Mouse (Mus musculus): ENCODE measurements around the gene Cttn.
A peak's percentile ranks its signal among the peaks of the same experiment; 100 is the strongest.

Cttn gene

DNA sequence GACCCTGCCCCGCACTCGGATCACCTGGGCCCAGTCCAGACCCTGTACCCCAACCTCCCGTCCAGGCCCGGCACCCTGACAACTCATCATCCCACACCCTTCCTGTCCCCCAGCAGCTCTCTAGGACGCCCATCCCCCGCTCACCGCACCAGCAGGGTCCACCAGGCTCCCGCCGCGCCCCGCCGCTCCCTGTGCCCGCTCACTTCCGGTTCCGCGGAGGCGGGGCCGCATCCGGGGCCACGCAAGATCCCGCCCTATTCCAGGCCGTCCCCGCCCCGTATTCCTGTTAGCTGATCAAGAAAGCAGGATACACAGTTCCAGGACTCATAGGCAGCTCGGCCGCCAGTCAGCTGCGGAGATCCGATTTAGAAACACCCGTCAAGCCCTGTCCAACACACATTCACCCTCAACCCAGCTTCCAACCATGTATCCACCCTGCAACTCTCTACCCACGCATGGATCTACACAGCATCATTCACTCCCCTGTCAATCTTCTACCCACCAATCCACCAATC, at the start of gene Cttn:
Gene Cttn, minus strand, starts transcription at position 465 of the 515 bp plus-strand sequence.
- TF ChIP-seq GATA4 (IDR thresholded peaks at IDR 0.05; ENCODE audit: insufficient replicate concordance, low read length), result peak; percentile 49; the same call in 1 of the 2 replicates

DNA sequence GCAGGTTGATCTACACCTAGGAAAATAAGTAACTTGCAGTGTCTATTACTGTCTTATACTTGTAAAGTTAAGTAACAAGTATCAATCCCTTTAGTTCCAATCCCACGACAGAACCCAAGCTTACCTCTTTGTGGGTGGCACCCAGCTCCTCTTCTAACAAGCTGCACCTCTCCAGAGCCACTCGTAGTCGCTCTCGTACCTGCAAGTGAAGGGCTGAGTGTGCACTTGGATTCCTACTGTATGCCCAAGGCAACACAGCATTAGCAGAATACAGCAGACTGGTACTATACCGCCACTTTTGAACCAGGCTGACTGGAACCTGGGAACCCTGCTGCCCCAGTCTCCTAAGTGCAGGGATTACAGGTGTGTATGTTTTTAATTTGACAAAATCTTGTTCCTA, 49.0 kb upstream of the Cttn start:
- no peak for TF ChIP-seq GATA4 (IDR thresholded peaks at IDR 0.05; ENCODE audit: insufficient replicate concordance, low read length)

DNA sequence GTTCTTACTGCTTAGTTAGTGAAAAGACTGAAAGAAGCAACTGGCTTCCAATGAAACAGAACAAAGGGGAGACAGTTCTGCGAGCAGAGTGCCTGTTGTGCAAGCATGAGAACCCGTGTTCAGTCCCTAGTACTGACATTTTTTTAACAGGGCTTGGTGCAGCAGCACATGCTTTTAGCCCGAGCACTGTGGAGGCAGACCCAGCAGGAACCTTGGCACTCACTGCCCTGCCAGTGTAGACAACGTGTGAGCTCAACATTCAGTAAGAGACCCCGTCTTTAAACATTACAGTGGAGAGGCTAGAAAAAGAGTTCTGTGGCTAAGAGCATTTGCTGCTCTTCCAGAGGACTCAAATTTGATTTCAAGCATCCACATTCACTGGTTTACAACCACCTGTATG, 45.9 kb upstream of the Cttn start:
- no peak for TF ChIP-seq GATA4 (IDR thresholded peaks at IDR 0.05; ENCODE audit: insufficient replicate concordance, low read length)

DNA sequence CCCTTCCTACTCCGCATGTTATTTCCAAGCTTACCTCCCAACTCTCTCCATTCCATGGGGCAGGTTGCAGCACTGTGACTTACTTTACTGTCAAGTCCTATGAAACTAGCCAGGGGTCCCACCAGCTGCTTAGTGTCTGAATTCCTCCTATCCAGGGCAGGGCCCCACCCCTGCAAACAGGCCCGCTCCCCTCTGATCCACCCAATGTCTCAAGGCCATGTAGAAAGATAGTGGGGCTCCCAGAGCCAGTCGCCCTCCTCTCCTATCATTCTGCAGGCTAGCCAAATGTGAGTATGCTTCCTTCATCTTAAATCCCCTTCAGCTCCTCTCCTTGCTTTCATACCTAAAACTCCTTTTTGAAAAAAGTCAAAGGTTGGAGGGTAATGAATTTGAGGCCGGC, 38.3 kb upstream of the Cttn start:
- TF ChIP-seq GATA4 (IDR thresholded peaks at IDR 0.05; ENCODE audit: insufficient replicate concordance, low read length), result no peak

DNA sequence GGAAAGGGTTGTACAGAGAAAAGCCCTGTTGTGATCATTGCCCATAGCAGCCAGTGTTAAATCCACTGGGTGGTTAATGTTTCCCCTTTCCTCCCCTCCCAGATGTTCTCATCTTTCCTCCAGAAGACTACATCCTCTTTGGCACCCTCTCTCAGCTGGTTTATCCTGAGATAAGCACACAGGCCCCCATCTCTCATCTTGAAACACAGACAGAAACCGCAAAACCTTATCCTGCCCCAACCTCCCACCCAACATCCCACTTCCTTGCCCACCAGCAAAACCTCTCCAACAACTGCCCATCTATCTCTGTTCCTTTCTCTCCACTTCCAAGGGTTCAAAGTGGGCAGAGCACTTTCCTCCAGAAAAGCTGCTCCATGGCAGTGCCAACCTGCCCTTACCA, 36.0 kb upstream of the Cttn start:
- no peak for TF ChIP-seq GATA4 (IDR thresholded peaks at IDR 0.05; ENCODE audit: insufficient replicate concordance, low read length)

DNA sequence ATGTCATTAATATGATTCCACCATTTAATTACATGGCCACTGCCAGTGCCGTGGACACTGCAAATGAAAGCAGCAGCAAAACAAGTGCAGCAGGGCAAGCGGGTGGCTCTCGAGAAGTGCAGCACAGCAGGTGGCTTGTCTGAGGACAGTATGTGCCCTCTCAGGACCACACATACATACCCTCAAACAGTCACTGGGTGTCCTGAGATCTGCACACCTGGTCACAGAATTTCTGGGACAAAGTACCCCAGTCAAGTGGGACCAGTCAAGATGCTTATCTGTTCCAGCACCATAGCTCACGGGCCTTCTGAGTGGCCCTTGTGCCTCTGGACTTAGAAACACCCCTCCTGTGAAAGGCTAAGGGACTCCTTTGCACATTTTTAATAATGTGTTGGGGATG, 33.1 kb upstream of the Cttn start:
- TF ChIP-seq GATA4 (IDR thresholded peaks at IDR 0.05; ENCODE audit: insufficient replicate concordance, low read length), result no peak

DNA sequence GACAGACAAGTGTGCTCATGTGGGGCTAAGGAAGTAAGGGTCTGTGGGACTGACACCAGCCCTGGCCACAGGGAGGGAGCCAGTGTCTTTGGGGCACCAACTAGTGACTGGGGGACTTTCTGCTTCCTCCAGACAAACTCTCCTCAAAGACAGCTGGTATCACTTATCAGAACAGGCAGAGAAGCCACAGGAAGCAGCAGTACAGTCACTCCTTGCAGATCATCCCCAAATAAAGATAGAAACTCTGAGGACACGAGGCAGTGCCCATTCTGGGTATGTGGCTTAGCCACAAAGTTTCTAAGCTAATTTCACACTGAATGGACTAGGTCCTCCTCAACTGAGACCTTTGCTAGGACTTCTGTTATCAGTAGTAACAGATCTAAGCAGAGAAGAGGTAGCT, 22.1 kb upstream of the Cttn start:
- TF ChIP-seq GATA4 (IDR thresholded peaks at IDR 0.05; ENCODE audit: insufficient replicate concordance, low read length), result no peak

DNA sequence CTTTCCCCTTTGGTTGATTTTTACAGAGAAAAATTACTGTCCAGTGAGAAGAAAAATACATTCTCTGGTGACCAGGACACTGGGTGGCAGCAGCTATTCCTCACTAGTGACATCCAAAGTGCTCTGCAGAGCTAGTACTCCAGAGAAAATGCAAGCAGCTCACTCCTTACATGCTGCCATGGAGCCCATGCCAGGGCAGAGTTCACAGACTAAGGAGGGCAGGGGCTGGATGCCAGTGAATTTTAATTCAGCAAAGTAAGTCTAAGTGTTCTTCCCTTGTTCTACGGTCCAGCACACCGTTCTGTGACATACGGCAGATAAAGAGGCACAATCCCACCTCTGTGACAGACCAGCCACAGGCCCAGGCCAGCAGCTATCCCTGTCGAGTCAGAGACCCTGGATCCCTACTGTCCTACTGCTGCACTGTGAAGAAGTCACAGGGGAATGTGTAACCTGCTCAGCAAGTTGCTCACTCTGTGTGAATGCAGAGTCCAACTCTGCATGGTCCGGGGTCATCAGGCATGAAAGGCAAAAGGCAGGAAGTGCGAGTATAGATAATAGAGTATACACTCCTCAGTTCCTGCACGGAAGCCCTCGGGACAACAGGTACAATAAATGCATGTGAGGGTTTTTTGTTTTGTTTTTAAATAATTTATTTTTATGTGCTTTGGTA, 19.5 kb upstream of the Cttn start:
- TF ChIP-seq GATA4 (IDR thresholded peaks at IDR 0.05; ENCODE audit: insufficient replicate concordance, low read length), result no peak

DNA sequence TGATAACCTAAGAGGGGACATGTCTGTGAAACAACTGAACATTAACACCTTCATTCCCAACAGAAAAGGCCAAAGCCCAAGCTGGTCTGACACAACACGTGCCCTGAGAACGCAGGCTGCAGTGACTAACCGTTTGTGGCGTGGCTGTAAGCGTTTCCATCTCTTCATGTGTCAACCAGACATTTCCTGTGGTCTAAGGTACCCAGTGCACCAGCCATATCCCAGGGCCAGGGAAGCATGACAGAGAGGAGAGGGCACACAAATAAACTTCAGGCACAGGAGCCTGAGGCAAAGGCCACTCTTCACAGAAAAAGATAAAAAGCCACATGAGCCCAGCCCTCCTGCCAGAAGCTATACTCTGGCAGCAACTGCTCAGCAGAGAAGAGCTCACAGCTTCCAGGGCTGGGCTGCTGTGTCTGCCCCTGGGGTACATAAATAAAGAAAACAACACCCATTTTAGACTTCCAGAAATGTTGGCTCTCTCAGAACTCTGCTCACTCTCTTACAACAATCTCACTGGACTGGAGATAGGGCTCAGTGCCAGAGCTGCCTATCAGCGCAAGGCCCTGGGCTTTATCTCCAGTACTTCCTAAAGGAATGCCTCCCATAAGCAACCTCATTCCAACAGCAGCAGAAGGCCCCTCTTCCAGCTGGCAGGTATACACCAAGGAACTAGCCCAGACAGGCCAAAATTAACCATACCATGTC, 18.4 kb upstream of the Cttn start:
- TF ChIP-seq GATA4 (IDR thresholded peaks at IDR 0.05; ENCODE audit: insufficient replicate concordance, low read length), result peak; percentile 83; the same call in 1 of the 2 replicates

DNA sequence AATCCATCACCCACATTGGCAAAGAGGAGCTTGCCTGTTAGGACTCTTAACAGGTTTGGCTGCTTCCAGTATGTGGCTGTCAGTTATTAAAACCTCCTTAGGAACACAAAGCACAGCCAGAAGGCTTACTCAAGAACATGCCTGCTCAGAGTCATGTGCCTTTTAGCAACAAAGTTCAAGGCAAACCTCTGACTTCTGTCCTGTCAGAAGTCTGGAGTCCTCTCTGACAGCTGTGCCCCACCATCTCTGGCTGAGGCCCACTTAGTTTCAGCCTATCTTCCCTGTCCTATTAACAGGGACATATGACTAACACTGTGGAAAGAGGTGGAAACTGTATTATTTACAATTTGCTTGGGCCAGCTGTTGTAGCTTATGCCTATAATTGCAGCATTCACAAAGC, 9.5 kb upstream of the Cttn start:
- no peak for TF ChIP-seq GATA4 (IDR thresholded peaks at IDR 0.05; ENCODE audit: insufficient replicate concordance, low read length)

DNA sequence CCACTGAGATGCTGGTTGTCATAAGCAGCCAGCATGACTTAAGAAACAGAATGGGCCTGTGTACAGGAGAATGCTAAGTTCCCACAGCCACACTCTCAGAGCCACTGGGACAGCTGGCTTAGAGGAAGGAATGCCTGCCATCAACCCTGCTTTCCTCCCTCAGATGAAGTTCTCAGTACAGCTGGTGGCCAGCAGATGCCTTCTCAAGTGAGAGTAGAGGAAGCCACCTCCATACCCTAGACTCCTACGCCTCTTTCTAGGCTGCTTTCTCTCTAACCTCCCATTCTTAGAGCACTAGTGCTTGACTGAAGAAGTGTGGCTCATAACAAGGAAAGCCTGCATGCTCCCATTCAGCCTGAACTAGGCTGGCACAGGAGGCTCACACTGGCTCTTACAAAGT, 8.8 kb upstream of the Cttn start:
- no peak for TF ChIP-seq GATA4 (IDR thresholded peaks at IDR 0.05; ENCODE audit: insufficient replicate concordance, low read length)

DNA sequence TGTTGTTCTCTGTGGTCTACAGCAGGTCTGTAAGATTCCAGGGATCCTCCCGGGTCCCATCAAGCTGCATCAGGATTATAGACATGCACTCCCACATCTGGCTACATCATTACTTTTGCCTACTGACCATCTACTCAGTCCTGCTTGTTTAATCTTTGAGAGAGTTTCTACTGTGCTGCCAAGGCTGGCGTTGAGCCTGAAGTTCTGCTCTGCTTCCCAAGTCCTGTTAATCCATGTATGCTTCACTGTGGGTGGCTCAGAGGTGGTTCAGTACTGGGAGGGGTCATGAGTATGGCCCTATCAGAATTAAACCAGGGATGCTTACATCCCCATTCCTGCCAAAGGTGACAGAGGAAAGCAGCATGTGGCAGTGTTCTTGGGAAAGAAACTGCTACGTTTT, 4.9 kb upstream of the Cttn start:
- TF ChIP-seq GATA4 (IDR thresholded peaks at IDR 0.05; ENCODE audit: insufficient replicate concordance, low read length), result no peak

DNA sequence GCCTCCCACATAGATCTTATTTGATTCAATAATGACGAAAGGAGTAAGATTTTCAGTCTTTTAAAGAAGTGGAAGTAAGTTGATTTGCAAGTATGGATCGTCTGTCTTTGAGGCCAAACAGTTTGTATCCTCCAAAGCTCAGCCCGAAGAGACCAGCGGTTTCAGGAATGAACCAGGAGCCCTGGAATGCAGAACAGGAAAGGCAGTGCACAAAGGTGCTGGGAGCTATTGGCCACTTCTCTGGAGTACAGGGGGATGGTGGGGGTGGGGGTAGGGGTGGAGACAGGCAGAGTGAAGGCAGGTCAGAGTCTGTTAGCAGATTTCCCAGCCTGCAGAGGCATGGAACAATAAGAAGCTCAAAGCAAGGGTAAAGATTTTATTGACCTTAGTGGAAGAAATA, 2.7 kb upstream of the Cttn start:
- no peak for TF ChIP-seq GATA4 (IDR thresholded peaks at IDR 0.05; ENCODE audit: insufficient replicate concordance, low read length)

DNA sequence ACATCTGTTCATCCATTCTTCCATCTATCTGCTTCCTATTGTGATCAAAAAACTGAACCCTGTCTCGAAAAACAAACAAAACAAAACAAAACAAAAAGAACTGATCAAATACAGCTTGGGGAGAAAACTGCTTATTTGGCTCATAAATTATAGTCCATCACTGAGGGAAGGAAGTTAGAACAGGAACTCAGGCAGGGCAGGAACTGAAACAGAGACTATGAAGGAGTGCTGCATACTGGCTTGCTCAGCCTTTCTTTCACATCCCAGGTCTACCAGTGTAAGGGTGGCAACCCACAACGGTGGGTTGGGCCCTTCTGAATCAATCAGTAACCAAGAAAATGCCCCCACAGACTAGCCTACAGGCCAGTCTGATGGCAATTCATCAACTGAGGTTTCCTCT, 294 bp upstream of the Cttn start:
- TF ChIP-seq GATA4 (IDR thresholded peaks at IDR 0.05; ENCODE audit: insufficient replicate concordance, low read length), result no peak

DNA sequence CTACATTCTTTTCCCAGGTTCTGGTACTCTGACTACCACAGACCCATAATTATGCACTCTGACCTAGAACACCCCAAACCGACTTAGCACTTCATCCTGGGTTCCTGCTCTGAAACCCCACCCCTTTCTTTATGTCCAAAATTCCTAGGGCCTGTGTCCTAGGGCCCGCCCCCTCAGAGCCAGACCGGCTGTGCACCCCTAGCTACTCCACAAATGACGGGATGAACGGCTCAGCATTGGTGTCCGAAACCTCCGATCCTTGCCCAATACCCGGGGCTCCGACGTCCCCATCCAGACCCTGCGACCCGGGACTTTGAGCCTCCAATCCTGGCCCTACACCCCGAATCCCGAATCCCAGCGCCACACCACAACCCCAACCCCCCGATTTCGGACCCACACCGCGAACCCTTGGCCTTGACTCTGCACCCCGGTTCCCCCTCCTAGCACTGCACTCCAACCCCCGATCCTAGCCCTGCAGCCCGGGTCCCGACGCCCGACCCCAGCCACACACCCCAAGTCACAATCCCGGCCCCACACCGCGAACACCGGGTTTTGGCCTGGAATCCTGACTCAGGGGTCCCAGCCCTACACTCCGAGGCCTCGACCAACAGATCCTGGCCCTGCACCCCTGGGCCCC, 783 bp downstream of the Cttn start:
- no peak for TF ChIP-seq GATA4 (IDR thresholded peaks at IDR 0.05; ENCODE audit: insufficient replicate concordance, low read length)

DNA sequence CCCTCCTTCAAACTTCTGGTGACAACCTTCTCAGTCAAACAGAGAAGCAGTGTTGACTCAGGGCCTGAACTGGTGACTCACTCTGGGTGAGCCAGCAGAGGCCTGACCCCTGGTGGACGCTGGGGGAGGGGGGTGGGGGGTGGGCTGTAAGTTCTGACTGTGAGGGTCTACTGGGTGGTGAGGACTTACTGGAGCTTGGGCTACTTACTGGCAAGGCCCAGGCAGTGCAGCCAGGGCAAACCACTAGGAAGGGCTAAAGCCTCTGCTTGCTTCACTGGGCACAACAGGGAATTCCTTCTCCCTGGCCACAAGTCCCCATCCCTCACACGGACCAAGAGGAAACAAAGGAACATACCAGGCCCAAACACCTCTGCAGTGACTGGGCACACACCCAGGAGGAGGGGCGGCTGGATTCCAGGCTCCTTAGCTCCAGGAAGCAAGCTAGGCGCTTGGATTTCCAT, 1.6 kb downstream of the Cttn start:
- no peak for TF ChIP-seq GATA4 (IDR thresholded peaks at IDR 0.05; ENCODE audit: insufficient replicate concordance, low read length)

Measured in liver, adult (tissue).